Mouse (Mus musculus) megakaryocyte, embryonic 14.5 days (primary cell): ENCODE measurements around the gene Atf3.

ENCODE experiments used
- FLI1 ChIP-seq: IDR thresholded peaks from 2 replicates; pipeline ENCODE4 v1.6.1; 2012; ENCODE audit warnings: low read length, inconsistent platforms, mixed read lengths
- GATA1 ChIP-seq: IDR thresholded peaks from 3 replicates; pipeline ENCODE4 v1.6.1; 2012; ENCODE audit warnings: mixed read lengths, low read length, inconsistent platforms, borderline replicate concordance

DNA sequence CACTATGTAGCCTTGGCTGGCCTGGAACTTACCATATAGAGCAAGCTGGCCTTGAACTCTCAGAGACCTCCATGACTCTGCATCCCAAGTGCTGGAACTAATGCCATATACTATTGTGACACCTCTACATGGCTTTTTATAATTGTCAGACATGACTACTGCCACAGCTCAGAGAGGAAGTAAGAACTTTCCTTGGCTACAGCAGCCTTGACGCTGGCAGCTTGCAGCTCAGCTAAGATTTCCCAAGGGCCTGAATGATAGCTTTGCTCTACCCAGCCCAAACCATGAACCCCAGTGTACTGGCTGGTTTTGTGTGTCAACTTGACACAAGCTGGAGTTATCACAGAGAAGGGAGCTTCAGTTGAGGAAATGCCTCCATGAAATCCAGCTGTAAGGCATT is 35.8 kb upstream of the Atf3 start:
- TF ChIP-seq GATA1: no peak
- no peak for TF ChIP-seq FLI1
